Mouse (Mus musculus): ENCODE data around the gene Lrrc25. TPM values are rescaled to one million over a fixed set of nuclear protein-coding genes. Genes with fewer than 3 reads are reported as not detected.
A peak's percentile ranks its signal among the peaks of the same experiment; 100 is the strongest.

Lrrc25 gene
- total and polyA plus RNA-seq, 2 experiments from 2014 or later, result 1.3 to 3.3 TPM

DNA sequence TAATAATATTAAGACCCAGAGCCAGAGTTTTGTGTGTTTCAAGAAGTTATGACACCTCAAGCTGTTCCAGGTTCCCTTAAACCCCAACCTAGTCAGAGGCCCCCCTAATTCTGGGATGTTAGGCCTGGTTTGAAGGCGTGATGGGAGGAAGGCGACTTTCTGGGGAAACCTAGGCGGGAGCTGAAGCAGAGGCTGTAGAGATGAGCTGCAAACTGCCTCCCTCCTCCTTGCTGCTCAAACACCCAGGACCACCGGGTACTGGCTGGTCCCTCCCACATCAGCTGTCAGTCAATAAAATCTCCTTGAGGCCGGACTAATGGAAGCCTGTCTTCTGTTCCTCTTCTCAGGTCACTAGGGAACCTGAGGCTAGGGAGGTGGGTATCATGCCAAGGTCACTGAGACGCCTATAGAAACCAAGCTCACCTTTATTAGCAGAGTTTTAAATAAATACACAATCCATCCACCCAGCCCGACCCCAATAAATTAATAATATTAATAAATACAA is 13.1 kb downstream of the Lrrc25 start:
- Histone ChIP-seq H3K36me3 (ENCODE audit: insufficient read depth, low read length) (no peaks in the 10 kb centered on the region), H3K4me3 (ENCODE audit: low read length) (peak overlapping the region; percentile 36), H3K9ac (replicated peaks; ENCODE audit: low read length) (peak overlapping the region; percentile 39; the same call in 1 of the 2 replicates), H3K27ac (peak overlapping the region; percentile 64), H3K4me2 (ENCODE audit: low read depth, low read length) (peak overlapping the region; percentile 59), H3K27me3 (ENCODE audit: insufficient read depth, low read length) (no peaks in the 10 kb centered on the region), H3K9me3 (ENCODE audit: low read length) (no peaks in the 10 kb centered on the region), H3K4me1 (ENCODE audit: insufficient read depth, low read length) (peaks cover 6% of the 10 kb centered on the region)
- TF ChIP-seq CTCF (IDR thresholded peaks at IDR 0.05; ENCODE audit: low read depth), result no peak
- WGBS, result 56% methylated on average over 7 of the region's 7 CpGs
- ATAC-seq (0 out of 2 replicates have a peak, but pooled peaks have one; percentile 5), DNase-seq (ENCODE audit: low spot score) (no peak)

GRCm38 (mm10) chr8:70629574-70630531 is 13.9 kb downstream of the Lrrc25 start:
- peaks cover 6% of the 10 kb centered on the region for H3K4me1 ChIP-seq (ENCODE audit: insufficient read depth, low read length)
- H3K4me3 ChIP-seq (ENCODE audit: low read length), result peak overlapping the region; percentile 36
- ATAC-seq, result peak; percentile 93
- H3K9ac ChIP-seq (replicated peaks; ENCODE audit: low read length), result peak overlapping the region; percentile 39
- under 1% methylated on average over 60 of the region's 60 CpGs for WGBS
- peak; percentile 99 for TF ChIP-seq CTCF (IDR thresholded peaks at IDR 0.05; ENCODE audit: low read depth)
- DNase-seq (ENCODE audit: low spot score), result peak; percentile 93
- no peaks in the 10 kb centered on the region for H3K27me3 ChIP-seq (ENCODE audit: insufficient read depth, low read length)
- no peaks in the 10 kb centered on the region for H3K36me3 ChIP-seq (ENCODE audit: insufficient read depth, low read length)
- H3K9me3 ChIP-seq (ENCODE audit: low read length), result no peaks in the 10 kb centered on the region
- peak overlapping the region; percentile 59 for H3K4me2 ChIP-seq (ENCODE audit: low read depth, low read length)
- peak overlapping the region; percentile 64 for H3K27ac ChIP-seq

DNA sequence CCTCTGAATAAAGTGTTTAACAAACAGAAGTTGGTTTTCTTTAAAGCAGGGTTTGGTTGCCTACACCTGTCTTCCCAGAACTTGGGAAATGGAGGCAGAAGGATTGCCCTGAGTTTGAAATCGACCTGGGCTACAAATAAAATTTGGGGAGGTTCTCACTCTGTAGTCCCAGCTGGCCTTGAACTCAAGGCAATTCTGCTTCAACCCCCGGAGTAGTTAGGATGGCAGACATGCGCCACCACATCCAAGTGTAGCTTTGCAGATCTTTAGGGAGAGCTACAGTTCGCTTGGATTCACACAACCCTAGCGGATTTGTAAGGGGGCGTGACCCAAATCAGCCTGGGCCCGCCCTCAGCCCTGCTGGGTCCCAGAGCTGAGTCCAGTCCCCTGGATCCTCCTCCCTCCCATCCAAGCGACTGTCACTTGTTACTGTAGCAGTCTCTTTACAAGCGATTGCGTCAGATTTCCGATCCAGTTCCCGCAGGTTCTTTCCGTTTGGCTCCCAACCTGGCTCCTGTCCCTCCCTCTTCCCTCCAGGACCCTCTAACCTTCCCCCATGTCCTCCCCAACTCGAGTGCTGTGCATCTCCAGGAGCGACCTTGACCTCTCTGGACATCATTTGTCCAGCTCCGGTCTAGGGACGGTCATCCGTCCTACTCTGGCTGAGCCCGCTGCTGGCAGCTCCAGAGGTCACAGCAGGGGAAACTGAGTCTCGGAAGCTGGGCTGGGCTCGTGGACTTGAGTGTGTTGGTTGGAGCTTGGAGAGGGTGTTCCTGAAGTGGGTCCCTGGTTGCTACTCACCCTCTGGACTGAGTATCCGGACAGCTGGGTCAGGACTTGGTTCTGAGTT is 14.8 kb downstream of the Lrrc25 start:
- 0 out of 2 replicates have a peak overlapping the region, but pooled peaks have one; percentile 64 for H3K27ac ChIP-seq
- H3K4me2 ChIP-seq (ENCODE audit: low read depth, low read length), result 0 out of 2 replicates have a peak overlapping the region, but pooled peaks have one; percentile 59
- H3K9me3 ChIP-seq (ENCODE audit: low read length), result no peaks in the 10 kb centered on the region
- DNase-seq (ENCODE audit: low spot score) (peak; percentile 50), ATAC-seq (peak; percentile 22; the same call in 1 of the 2 replicates)
- WGBS, result 16% methylated on average over 22 of the region's 22 CpGs
- peak overlapping the region; percentile 36; the same call in 1 of the 2 replicates for H3K4me3 ChIP-seq (ENCODE audit: low read length)
- H3K4me1 ChIP-seq (ENCODE audit: insufficient read depth, low read length), result peaks cover 6% of the 10 kb centered on the region
- H3K36me3 ChIP-seq (ENCODE audit: insufficient read depth, low read length), result no peaks in the 10 kb centered on the region
- H3K9ac ChIP-seq (replicated peaks; ENCODE audit: low read length), result 0 out of 2 replicates have a peak overlapping the region, but pooled peaks have one; percentile 9
- H3K27me3 ChIP-seq (ENCODE audit: insufficient read depth, low read length), result no peaks in the 10 kb centered on the region
- no peak for TF ChIP-seq CTCF (IDR thresholded peaks at IDR 0.05; ENCODE audit: low read depth)

DNA sequence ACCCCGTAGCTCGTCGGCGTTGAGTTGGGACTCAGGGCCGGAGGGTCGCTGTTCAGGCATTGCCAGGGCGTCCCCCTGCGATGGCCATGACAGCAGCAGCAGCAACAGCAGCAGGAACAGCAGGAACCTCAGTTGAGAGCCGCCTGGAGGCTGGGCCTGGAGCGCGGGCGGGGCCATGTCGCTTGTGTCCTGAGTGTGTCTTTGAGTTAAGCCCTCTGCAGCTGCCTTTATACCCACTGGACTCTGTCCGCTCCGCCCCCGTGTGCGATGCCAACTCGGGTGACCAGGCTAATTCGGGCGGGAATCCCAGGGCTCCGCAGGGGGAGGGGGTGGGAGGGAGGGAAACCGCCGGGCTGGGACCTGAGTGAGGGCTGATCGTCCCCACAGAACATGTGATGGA is 15.5 kb downstream of the Lrrc25 start:
- Histone ChIP-seq H3K9ac (replicated peaks; ENCODE audit: low read length) (no peak overlapping the region), H3K36me3 (ENCODE audit: insufficient read depth, low read length) (no peaks in the 10 kb centered on the region), H3K9me3 (ENCODE audit: low read length) (no peaks in the 10 kb centered on the region), H3K27ac (no peak overlapping the region), H3K4me3 (ENCODE audit: low read length) (no peak overlapping the region), H3K4me2 (ENCODE audit: low read depth, low read length) (no peak overlapping the region), H3K27me3 (ENCODE audit: insufficient read depth, low read length) (no peaks in the 10 kb centered on the region), H3K4me1 (ENCODE audit: insufficient read depth, low read length) (peaks cover 6% of the 10 kb centered on the region)
- ATAC-seq, result no peak
- 11% methylated on average over 24 of the region's 24 CpGs for WGBS
- peak; percentile 43 for DNase-seq (ENCODE audit: low spot score)
- no peak for TF ChIP-seq CTCF (IDR thresholded peaks at IDR 0.05; ENCODE audit: low read depth)

DNA sequence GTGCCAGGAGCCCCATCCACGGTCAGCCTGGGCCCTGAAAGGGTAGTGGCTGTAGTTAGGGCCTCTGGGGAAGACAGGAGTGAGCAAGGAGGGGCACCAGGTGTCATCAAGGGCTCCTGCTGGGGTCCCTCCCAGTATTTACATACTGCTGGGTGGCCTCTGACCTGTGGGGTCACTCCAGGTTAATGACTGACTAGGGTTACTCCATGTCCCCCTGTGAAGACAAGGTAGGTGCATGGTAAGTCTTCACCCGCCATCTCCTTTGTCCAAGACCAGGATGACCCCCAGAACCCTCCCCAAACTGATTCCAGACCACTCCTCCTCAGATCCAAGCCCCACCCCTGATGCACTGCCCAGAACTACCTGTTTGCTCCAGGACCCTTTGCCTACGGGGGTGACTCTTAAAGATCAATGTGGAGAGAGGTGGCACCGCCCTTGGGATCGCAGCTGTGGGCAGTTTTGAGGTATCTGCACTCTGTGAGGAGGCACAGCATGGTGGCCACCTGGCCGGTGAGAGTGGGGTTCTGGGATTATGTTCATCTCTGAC is 16.5 kb downstream of the Lrrc25 start, which contains the start of gene Gdf15:
Gene Gdf15 (minus strand): TSS at position 111 of the 547 bp plus-strand sequence.
- ATAC-seq, result no peak
- DNase-seq (ENCODE audit: low spot score), result no peak
- WGBS, result 83% methylated on average over 6 of the region's 6 CpGs
- Histone ChIP-seq H3K9me3 (ENCODE audit: low read length) (no peaks in the 10 kb centered on the region), H3K4me3 (ENCODE audit: low read length) (no peak within 1 kb of the TSS), H3K4me1 (ENCODE audit: insufficient read depth, low read length) (peaks cover 6% of the 10 kb centered on the region), H3K9ac (replicated peaks; ENCODE audit: low read length) (no peak within 1 kb of the TSS), H3K27ac (no peak within 1 kb of the TSS), H3K36me3 (ENCODE audit: insufficient read depth, low read length) (no peaks in the 10 kb centered on the region), H3K4me2 (ENCODE audit: low read depth, low read length) (no peak within 1 kb of the TSS), H3K27me3 (ENCODE audit: insufficient read depth, low read length) (no peaks in the 10 kb centered on the region)
- TF ChIP-seq CTCF (IDR thresholded peaks at IDR 0.05; ENCODE audit: low read depth), result no peak

DNA sequence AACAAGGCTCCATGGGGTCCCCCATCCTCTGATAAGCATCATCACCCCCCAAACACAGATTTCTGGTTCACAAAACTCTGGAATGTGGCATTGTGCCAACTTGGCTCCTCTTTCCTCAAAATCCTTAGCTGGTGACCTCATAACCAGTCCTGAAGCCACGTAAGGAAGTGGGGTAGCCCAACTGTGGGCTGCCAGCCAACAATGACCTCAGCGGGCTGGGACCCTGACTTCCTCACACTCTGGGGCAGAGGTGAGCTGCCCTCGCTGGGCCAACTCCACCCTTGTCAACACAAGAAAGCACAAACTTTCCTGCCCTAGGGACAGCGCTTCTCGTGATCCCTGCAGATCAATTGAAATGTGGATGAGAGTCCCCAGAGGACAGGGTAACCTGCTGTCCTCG is 18.1 kb downstream of the Lrrc25 start:
- H3K4me2 ChIP-seq (ENCODE audit: low read depth, low read length), result no peak overlapping the region
- H3K9ac ChIP-seq (replicated peaks; ENCODE audit: low read length), result no peak overlapping the region
- H3K4me3 ChIP-seq (ENCODE audit: low read length), result no peak overlapping the region
- TF ChIP-seq CTCF (IDR thresholded peaks at IDR 0.05; ENCODE audit: low read depth), result no peak
- DNase-seq (ENCODE audit: low spot score) (no peak), ATAC-seq (no peak)
- no peak overlapping the region for H3K27ac ChIP-seq
- peaks cover 6% of the 10 kb centered on the region for H3K4me1 ChIP-seq (ENCODE audit: insufficient read depth, low read length)
- no peaks in the 10 kb centered on the region for H3K9me3 ChIP-seq (ENCODE audit: low read length)
- 46% methylated on average over 6 of the region's 6 CpGs for WGBS
- no peaks in the 10 kb centered on the region for H3K27me3 ChIP-seq (ENCODE audit: insufficient read depth, low read length)
- no peaks in the 10 kb centered on the region for H3K36me3 ChIP-seq (ENCODE audit: insufficient read depth, low read length)
